Mouse (Mus musculus): ENCODE measurements at regions not wholly inside any gene's neighbourhood (a gene's known extent, or its start where the extent isn't known, plus 50 kb on each side); places are given as distances from the start of the nearest gene placed in this dataset.

DNA sequence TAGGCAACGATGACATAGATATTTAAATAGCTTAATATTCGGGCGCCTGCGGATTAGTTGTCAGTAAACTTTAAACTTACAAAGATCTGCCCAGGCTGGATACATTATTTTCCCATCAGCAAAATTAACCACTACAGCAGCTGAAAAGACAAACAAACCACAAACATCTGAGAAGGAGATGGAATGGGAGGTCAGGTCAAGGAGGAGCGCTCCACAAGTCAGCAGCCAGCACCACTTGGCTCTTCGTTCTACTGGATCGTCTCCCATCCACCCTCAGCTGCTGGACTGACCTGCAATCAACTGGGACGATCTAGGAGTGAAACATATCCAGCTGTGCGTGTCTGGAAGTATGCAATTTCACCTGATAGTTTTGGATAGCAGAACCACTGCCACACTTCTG lies 599.3 kb downstream of the Ptprc start:
- Histone ChIP-seq H3K27ac (ENCODE audit: low read depth, low read length) (no peak overlapping the region), H3K4me2 (replicated peaks; ENCODE audit: low read depth) (no peak overlapping the region), H3K4me3 (ENCODE audit: low read depth, low read length) (no peak overlapping the region), H3K9me3 (ENCODE audit: control insufficient read depth) (no peaks in the 10 kb centered on the region), H3K9ac (ENCODE audit: low read depth, low read length) (no peak overlapping the region), H3K36me3 (ENCODE audit: control insufficient read depth, insufficient read depth) (no peaks in the 10 kb centered on the region), H3K4me1 (replicated peaks; ENCODE audit: control insufficient read depth, insufficient read depth, low read length) (no peaks in the 10 kb centered on the region), H3K27me3 (replicated peaks; ENCODE audit: control insufficient read depth, insufficient read depth, low read length) (no peaks in the 10 kb centered on the region)
- no peak for ATAC-seq
- no peak for TF ChIP-seq CTCF (IDR thresholded peaks at IDR 0.05; ENCODE audit: low read depth)
- WGBS: 76% methylated on average over 9 of the region's 9 CpGs

DNA sequence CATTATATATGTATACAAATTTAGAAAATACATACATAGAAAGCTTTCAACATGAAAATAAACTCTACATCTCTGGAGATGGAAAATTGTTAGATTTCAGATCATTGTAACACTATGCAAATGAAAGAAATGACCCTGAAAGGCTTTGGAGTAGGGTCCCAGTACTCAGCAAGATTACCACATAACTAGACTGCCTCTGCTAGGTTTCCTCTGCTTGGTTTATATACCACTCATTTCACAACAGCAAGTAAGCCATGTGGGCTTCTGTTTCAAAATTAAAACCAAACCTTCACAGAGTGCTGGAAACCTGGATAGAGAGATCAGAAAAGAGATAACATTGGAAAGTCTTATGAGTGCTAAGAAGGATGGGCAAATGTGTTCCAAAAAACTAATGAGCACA lies 600.1 kb downstream of the Ptprc start:
- Histone ChIP-seq H3K27me3 (replicated peaks; ENCODE audit: control insufficient read depth, insufficient read depth, low read length) (no peaks in the 10 kb centered on the region), H3K27ac (ENCODE audit: low read depth, low read length) (no peak overlapping the region), H3K4me1 (replicated peaks; ENCODE audit: control insufficient read depth, insufficient read depth, low read length) (no peaks in the 10 kb centered on the region), H3K4me3 (ENCODE audit: low read depth, low read length) (no peak overlapping the region), H3K4me2 (replicated peaks; ENCODE audit: low read depth) (no peak overlapping the region), H3K36me3 (ENCODE audit: control insufficient read depth, insufficient read depth) (no peaks in the 10 kb centered on the region), H3K9me3 (ENCODE audit: control insufficient read depth) (no peaks in the 10 kb centered on the region), H3K9ac (ENCODE audit: low read depth, low read length) (no peak overlapping the region)
- ATAC-seq: no peak
- no peak for TF ChIP-seq CTCF (IDR thresholded peaks at IDR 0.05; ENCODE audit: low read depth)

DNA sequence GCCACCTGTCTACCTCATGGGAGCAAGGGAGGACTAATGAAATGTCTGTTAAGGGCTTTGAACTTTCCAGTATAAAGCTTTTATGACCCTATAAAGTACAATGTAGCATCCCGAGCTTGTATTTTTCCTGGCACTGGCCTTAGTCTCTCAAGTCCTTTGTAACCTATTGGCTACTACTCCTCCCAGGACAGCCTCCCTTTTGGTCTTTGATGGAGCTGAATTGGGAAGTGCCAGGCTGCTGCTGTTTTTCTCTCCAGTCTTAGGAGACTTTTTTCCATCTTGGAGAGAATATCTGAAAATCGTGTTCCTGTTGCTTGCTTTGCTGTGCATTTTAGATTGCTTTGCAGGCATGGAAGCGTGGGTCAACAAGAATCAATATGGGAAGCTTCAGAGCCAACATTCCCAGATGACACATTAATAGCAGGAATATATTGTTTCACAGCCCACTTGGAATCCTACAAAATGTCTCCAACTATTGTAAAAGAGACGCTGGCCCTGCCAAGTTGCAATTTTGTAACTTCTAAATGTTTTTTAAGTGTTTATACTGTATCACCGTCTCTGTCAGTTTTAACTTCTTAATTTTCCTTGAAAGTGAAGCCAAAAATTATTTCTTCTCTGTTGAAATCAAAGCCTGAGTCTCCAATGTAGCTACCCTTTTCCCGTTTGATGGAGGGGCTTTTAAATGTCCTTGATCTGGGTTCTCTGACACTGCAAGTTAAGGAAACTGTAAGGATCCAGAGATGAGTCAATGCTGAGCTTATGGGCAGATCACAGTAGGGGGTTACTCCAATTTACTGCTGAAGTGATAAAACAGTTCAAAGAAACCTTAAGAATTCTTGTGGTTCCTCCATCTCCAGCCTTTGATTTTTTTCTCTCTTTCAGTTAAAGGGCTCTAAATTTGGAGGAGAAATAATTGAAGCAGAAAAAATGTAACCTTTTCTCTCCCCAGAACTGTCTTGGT lies 603.3 kb downstream of the Ptprc start:
- H3K4me2 ChIP-seq (replicated peaks; ENCODE audit: low read depth): no peak overlapping the region
- TF ChIP-seq CTCF (IDR thresholded peaks at IDR 0.05; ENCODE audit: low read depth): no peak
- no peaks in the 10 kb centered on the region for H3K9me3 ChIP-seq (ENCODE audit: control insufficient read depth)
- no peaks in the 10 kb centered on the region for H3K36me3 ChIP-seq (ENCODE audit: control insufficient read depth, insufficient read depth)
- no peak overlapping the region for H3K27ac ChIP-seq (ENCODE audit: low read depth, low read length)
- no peak for ATAC-seq
- no peak overlapping the region for H3K9ac ChIP-seq (ENCODE audit: low read depth, low read length)
- H3K4me1 ChIP-seq (replicated peaks; ENCODE audit: control insufficient read depth, insufficient read depth, low read length): no peaks in the 10 kb centered on the region
- no peaks in the 10 kb centered on the region for H3K27me3 ChIP-seq (replicated peaks; ENCODE audit: control insufficient read depth, insufficient read depth, low read length)
- H3K4me3 ChIP-seq (ENCODE audit: low read depth, low read length): no peak overlapping the region
- 66% methylated on average over 6 of the region's 6 CpGs for WGBS

DNA sequence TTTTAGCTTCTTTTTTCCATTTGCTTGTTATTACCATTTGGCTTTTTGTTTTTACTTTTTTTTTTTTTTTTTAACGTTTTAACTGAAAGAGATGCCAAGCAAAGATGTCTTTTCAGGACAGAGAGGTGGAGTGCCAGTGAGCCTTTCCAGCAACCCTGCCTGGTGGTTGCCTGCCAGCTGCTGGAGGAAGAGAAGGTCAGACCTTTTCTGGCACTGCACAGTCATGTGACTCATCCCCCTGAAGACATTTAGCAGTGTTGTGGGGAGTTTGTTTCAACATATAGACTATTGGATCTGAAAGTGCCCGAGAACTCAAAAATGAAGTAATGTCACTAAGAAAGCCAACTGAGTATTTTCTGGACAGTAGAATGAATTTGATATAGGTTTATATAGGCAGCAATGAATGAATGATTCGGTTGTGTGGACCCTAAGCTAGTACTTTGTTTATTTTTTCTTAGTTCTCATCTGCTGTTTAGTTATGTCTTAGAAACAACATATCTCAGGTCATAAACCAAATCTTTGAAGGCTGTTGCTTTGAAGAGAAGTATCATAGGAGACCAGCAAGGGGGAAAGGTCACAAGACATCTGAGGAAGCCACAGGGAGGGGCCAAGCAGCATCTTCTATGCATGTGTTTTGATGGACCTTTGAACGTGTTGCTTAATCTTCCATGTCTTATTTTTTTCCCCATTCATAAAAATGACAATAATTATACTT lies 604.2 kb downstream of the Ptprc start:
- no peak for TF ChIP-seq CTCF (IDR thresholded peaks at IDR 0.05; ENCODE audit: low read depth)
- H3K4me3 ChIP-seq (ENCODE audit: low read depth, low read length): no peak overlapping the region
- ATAC-seq: no peak
- H3K4me2 ChIP-seq (replicated peaks; ENCODE audit: low read depth): no peak overlapping the region
- no peak overlapping the region for H3K9ac ChIP-seq (ENCODE audit: low read depth, low read length)
- no peak overlapping the region for H3K27ac ChIP-seq (ENCODE audit: low read depth, low read length)
- no peaks in the 10 kb centered on the region for H3K9me3 ChIP-seq (ENCODE audit: control insufficient read depth)
- H3K4me1 ChIP-seq (replicated peaks; ENCODE audit: control insufficient read depth, insufficient read depth, low read length): no peaks in the 10 kb centered on the region
- 66% methylated on average over 4 of the region's 4 CpGs for WGBS
- H3K36me3 ChIP-seq (ENCODE audit: control insufficient read depth, insufficient read depth): no peaks in the 10 kb centered on the region
- no peaks in the 10 kb centered on the region for H3K27me3 ChIP-seq (replicated peaks; ENCODE audit: control insufficient read depth, insufficient read depth, low read length)

DNA sequence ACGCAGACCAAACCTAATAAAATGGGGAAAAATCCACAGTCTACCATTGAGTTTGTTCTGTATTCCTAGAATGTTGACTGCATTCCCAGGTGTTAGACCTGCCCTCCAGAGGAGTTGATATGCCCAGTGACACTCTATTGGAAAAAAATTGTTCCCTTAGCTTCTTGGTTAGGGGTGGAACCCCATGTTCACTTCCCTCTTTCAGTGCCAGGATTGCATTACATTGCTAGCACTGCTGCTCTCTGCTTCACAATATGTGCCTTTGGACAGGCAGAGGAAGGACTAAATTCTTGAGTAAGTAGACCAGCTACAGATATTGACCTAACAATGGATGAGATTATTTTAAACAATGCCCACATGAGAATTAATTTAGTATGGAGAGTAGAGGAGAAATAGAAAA lies 607.3 kb upstream of the Nr5a2 start:
- no peak overlapping the region for H3K27ac ChIP-seq (ENCODE audit: low read depth, low read length)
- no peak overlapping the region for H3K4me2 ChIP-seq (replicated peaks; ENCODE audit: low read depth)
- no peak for TF ChIP-seq CTCF (IDR thresholded peaks at IDR 0.05; ENCODE audit: low read depth)
- 91% methylated on average over 1 of the region's 1 CpGs for WGBS
- no peaks in the 10 kb centered on the region for H3K4me1 ChIP-seq (replicated peaks; ENCODE audit: control insufficient read depth, insufficient read depth, low read length)
- H3K4me3 ChIP-seq (ENCODE audit: low read depth, low read length): no peak overlapping the region
- no peak overlapping the region for H3K9ac ChIP-seq (ENCODE audit: low read depth, low read length)
- ATAC-seq: no peak
- H3K36me3 ChIP-seq (ENCODE audit: control insufficient read depth, insufficient read depth): no peaks in the 10 kb centered on the region
- no peaks in the 10 kb centered on the region for H3K27me3 ChIP-seq (replicated peaks; ENCODE audit: control insufficient read depth, insufficient read depth, low read length)
- no peaks in the 10 kb centered on the region for H3K9me3 ChIP-seq (ENCODE audit: control insufficient read depth)

DNA sequence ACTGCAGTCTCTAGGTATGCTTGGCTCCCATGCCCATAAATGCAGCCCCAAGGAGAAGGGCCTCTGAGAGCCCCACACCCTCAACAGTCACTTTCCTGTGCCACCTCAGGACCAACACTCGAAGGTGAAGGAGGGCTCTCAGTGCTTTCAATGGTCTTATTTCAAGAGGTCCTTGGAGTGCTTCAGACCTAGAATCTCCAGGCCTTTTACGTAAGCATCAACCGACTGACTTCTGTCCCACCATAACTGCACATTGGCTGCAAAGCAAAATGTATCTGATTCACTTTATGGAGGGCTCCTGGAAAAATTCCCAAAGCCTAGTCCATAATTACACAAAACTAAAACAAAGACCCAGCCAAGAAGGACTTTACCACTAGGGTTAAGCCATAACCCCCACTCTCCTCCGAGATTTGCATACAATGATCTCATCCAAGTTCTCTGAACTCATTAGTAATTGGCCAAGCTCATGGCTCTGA lies 605.4 kb upstream of the Nr5a2 start:
- Histone ChIP-seq H3K9ac (ENCODE audit: low read depth, low read length) (no peak overlapping the region), H3K27ac (ENCODE audit: low read depth, low read length) (no peak overlapping the region), H3K27me3 (replicated peaks; ENCODE audit: control insufficient read depth, insufficient read depth, low read length) (no peaks in the 10 kb centered on the region), H3K4me3 (ENCODE audit: low read depth, low read length) (no peak overlapping the region), H3K36me3 (ENCODE audit: control insufficient read depth, insufficient read depth) (no peaks in the 10 kb centered on the region), H3K9me3 (ENCODE audit: control insufficient read depth) (no peaks in the 10 kb centered on the region), H3K4me2 (replicated peaks; ENCODE audit: low read depth) (no peak overlapping the region), H3K4me1 (replicated peaks; ENCODE audit: control insufficient read depth, insufficient read depth, low read length) (no peaks in the 10 kb centered on the region)
- ATAC-seq: no peak
- WGBS: 77% methylated on average over 4 of the region's 4 CpGs
- no peak for TF ChIP-seq CTCF (IDR thresholded peaks at IDR 0.05; ENCODE audit: low read depth)
